Mouse (Mus musculus) R1 (cell line): ENCODE data around the gene Nwd2.
A peak's percentile ranks its signal among the peaks of the same experiment; 100 is the strongest.

Source experiments
- DNase-seq: peaks from one replicate; pipeline ENCODE4 v3.0.0-alpha.2; 2018; ENCODE audit warnings: low read depth, low spot score

Gene Nwd2

GRCm38 (mm10) chr5:63827415-63828053 is 178.6 kb downstream of the Nwd2 start:
- DNase-seq: no peak

- no peak for DNase-seq
Observed at GRCm38 (mm10) chr5:63828380-63829185, 179.7 kb downstream of the Nwd2 start.

GRCm38 (mm10) chr5:63831054-63831453 is 182.2 kb downstream of the Nwd2 start:
- no peak for DNase-seq

- no peak for DNase-seq
Observed at GRCm38 (mm10) chr5:63833955-63834354, 185.1 kb downstream of the Nwd2 start.

GRCm38 (mm10) chr5:63834435-63834834 is 185.5 kb downstream of the Nwd2 start:
- no peak for DNase-seq

- DNase-seq: peak; percentile 22
Observed at GRCm38 (mm10) chr5:63837115-63837514, 188.2 kb downstream of the Nwd2 start.

- no peak for DNase-seq
Observed at GRCm38 (mm10) chr5:63837851-63838250, 188.9 kb downstream of the Nwd2 start.

- no peak for DNase-seq
Observed at GRCm38 (mm10) chr5:63839801-63840416, 191.0 kb downstream of the Nwd2 start.

GRCm38 (mm10) chr5:63847080-63847479 is 198.2 kb downstream of the Nwd2 start:
- no peak for DNase-seq

- DNase-seq: no peak
Observed at GRCm38 (mm10) chr5:63847541-63848226, 198.8 kb downstream of the Nwd2 start.

- no peak for DNase-seq
Observed at GRCm38 (mm10) chr5:63858901-63859300, 210.0 kb downstream of the Nwd2 start.
